Mouse (Mus musculus): ENCODE data around the gene Slc15a4.

Slc15a4 gene

GRCm38 (mm10) chr5:127621108-127621507 is 11.6 kb downstream of the Slc15a4 start:
- no peak for DNase-seq (ENCODE audit: extremely low read depth, low read depth, low spot score)

GRCm38 (mm10) chr5:127620371-127620770 is 12.3 kb downstream of the Slc15a4 start:
- DNase-seq (ENCODE audit: extremely low read depth, low read depth, low spot score), result peak; percentile 96

DNA sequence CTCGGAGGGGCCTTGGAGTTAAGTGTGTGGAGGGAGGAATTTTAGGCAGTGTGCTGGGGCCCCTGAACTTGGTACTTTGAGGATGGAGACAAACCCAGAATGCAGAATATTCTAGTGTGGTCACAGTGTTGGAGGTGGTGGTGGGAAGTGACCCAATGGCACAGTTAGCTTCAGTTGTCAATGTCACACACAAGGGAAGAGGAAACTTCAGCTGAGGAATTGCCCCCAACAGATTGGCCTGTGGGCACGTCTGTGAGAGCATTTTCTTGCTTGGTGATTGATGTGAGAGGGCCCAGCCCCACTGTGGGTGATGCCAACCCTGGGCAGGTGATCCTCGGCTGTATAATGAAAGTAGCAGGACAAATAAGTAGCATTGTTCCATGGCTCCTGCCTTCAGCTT is 13.9 kb downstream of the Slc15a4 start:
- DNase-seq (ENCODE audit: extremely low read depth, low read depth, low spot score), result no peak

GRCm38 (mm10) chr5:127616884-127617635 is 15.6 kb downstream of the Slc15a4 start:
- peak; percentile 42 for DNase-seq (ENCODE audit: extremely low read depth, low read depth, low spot score)

GRCm38 (mm10) chr5:127616151-127616550 is 16.5 kb downstream of the Slc15a4 start:
- no peak for DNase-seq (ENCODE audit: extremely low read depth, low read depth, low spot score)

DNA sequence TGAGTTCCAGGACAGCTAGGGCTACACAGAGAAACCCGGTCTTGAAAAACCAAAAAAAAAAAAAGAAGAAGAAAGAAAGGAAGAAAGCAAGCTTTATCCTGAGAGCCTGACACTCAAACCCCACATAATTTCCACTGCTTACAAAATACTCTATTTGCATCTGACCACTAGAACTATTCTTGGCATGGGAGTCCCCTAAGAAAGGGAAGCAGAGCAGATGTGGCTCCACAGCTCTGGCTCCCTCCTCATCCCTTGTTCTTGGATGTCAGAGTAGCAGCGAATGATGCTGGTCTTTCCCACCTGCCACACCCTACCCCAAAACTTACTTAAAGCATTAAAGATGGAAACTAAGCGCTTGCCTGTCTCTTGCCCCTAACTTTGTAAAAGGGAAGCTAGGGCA is 17.2 kb downstream of the Slc15a4 start:
- no peak for DNase-seq (ENCODE audit: extremely low read depth, low read depth, low spot score)

- no peak for DNase-seq (ENCODE audit: extremely low read depth, low read depth, low spot score)
Observed at GRCm38 (mm10) chr5:127612397-127612796, 20.3 kb downstream of the Slc15a4 start.

- DNase-seq (ENCODE audit: extremely low read depth, low read depth, low spot score), result no peak
Observed at GRCm38 (mm10) chr5:127611881-127612280, 20.8 kb downstream of the Slc15a4 start.

DNA sequence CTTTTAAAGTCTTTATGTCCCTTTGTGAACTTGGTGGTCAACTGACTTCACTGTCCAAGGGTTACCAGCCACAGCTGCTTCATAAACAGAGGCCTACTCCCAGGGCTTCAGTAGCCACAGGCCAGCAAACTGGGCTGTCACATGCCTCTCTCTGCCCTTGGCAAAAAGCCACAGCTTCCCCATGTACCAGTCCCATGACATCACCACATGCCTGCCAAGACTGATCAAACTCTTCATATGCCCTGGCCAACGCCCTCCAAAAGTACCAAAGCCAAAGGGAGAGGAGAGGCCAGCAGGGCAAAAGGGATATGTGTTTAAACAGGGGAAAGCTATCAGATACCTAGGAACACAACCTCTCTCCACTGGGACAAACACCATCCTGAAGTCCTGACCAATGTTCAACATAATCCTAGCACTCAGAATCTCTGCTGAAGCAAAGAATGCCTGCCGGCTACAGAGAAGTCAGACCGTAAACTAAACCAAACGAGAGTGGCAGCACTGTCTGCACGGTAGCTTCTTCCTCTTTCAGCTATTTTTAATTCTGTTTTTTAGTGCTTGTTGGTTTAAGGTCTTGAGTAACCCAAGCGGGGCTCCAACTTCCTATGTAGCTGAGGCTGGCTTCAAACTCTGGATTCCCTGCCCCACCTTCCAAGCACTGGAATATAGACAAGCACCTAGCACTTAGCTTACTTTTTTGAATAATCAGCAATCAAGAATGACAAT is 21.7 kb downstream of the Slc15a4 start:
- no peak for DNase-seq (ENCODE audit: extremely low read depth, low read depth, low spot score)

GRCm38 (mm10) chr5:127609191-127609714 is 23.4 kb downstream of the Slc15a4 start:
- no peak for DNase-seq (ENCODE audit: extremely low read depth, low read depth, low spot score)

GRCm38 (mm10) chr5:127607507-127607906 is 25.2 kb downstream of the Slc15a4 start:
- DNase-seq (ENCODE audit: extremely low read depth, low read depth, low spot score), result no peak

GRCm38 (mm10) chr5:127602996-127603395 is 29.7 kb downstream of the Slc15a4 start:
- DNase-seq (ENCODE audit: extremely low read depth, low read depth, low spot score), result no peak

- DNase-seq (ENCODE audit: extremely low read depth, low read depth, low spot score), result no peak
Observed at GRCm38 (mm10) chr5:127596862-127597261, 35.8 kb downstream of the Slc15a4 start.

GRCm38 (mm10) chr5:127595676-127596075 is 37.0 kb downstream of the Slc15a4 start:
- DNase-seq (ENCODE audit: extremely low read depth, low read depth, low spot score), result no peak

DNA sequence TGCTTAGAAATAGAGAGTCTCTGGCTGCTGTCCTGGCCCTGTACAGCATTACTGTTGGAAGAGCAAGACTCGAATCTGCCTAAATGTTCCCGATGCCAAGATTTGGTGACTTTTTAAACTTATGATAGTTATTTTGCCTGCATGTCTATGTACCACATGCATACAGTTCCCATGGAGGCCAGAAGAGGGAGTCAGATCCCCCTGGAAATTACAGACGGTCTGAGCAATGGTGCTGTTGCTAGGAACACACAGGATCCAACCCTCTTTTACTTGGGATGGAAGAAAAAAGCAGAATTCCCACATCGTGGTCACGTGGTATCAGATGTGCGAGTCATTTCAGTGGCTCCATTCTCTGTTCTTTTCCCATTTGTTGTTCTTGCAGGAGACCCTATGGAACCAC is 39.8 kb downstream of the Slc15a4 start:
- DNase-seq (ENCODE audit: extremely low read depth, low read depth, low spot score), result no peak

DNA sequence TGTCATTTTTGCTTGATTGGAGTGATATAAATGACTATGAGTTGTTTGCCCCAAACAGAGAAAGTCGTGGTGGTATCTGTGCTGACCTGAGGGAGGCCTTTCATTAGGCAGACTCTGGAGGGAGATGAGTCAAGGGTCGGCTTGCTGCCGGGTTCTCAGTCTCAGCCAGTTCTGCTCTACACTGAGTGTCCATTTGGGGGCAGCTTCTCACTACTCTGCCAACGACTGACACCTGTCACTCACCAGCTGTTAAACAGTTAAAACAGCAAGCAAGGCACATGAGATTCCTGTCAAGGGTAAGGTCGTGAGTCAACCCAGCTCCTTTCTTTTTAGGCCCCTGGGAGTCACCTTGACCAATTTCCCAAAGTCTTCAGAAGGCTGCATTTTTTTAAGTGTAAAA is 40.3 kb downstream of the Slc15a4 start:
- DNase-seq (ENCODE audit: extremely low read depth, low read depth, low spot score), result no peak

DNA sequence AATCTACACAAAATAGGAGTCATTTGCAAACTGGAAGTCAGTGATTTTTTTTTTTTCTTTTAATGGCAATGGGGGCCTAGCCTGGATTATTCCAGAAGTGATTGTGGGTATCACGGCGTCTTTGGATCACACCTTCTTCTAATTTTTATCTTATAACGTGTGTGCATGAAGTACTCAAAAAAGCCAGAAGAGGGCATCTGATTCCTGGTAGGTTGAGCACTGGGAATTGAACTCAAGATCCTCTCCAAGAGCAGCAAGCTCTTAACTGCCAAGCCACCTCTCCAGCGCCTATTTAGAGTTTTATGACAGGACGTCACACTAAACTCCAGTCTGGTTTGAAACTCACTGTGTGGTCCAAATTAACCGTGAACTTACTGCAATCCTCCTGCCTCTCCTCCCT is 44.8 kb downstream of the Slc15a4 start:
- no peak for DNase-seq (ENCODE audit: extremely low read depth, low read depth, low spot score)

DNA sequence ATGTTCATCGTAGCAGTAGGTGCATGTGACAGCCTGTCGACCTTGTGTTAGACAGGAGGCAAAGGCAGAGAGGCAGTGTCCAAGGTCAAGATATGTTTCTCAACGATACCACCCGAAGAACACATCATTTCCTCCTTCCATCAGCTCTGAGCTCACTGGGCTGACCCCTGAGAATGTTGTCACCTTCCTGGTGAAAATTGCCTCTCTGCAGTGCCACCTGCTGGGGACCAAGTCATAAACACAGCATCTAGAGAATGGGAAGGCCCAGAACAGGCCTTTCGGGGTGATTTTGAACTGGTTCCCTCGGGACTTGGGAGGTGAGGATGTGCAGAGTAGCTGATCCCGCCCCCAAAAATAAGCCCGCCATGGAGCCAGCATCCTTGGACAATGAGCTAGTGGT is 49.0 kb downstream of the Slc15a4 start:
- DNase-seq (ENCODE audit: extremely low read depth, low read depth, low spot score), result no peak

DNA sequence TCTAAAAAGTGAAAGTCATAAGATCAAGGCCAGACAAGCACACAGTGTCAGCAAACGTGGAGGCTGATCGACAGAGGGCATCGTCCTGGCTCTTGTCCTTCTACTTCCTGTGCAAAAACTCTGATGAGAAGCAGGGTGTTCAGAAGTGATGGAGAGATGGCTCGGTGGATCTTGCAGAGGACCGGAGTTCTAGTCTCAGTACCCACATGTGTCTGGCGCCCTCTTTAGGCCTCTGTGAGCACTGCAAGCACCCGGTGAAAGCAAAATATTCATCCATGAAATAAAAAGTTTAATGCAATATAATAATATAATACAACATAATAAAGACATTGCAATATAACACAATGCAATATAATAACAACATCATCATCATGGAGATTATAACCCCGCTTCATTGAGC is 55.3 kb downstream of the Slc15a4 start:
- DNase-seq (ENCODE audit: extremely low read depth, low read depth, low spot score), result no peak

- DNase-seq (ENCODE audit: extremely low read depth, low read depth, low spot score), result no peak
Observed at GRCm38 (mm10) chr5:127567165-127567741, 65.4 kb downstream of the Slc15a4 start.

DNA sequence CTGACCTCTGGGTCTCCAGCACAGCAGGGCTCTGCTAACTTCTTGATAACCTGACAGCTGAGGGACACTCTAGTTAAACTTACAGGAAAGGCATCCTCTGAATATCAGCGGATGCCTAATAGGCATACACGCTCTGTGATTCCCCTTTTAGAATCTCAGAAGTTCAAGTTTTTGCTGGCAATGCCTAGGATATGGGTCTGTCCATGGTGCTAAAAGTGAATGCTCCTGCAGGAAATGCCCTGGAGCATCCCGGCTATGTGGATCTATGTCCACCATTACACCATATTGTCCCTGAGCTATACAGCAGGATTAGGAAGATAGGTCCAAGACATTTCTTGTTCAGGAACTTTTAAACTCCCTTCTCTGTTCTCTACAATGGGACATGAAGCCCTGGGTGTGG is 71.6 kb downstream of the Slc15a4 start:
- no peak for DNase-seq (ENCODE audit: extremely low read depth, low read depth, low spot score)

DNA sequence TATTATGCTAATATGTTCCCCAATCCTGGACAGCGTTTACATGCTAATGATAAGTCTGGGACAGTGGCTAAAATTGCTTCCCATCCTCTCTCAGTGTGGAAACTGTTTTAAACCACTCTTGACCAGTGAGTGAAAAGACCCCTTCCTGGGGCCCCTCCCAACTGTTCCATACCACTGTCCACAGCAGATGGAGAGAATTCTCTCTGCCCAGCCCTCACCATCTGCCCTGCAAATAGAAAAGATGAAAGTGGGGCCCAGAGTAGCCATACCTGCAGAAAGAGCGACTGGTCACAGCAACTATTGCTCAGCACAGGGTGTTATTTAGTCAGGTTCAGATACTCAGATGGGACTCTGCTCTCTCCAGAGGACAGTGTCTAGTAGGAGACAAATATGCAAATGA is 84.6 kb downstream of the Slc15a4 start:
- no peak for DNase-seq (ENCODE audit: extremely low read depth, low read depth, low spot score)
